Mouse (Mus musculus) neural tube, embryonic 15.5 days (tissue): ENCODE measurements around the gene Gm3625. TPM values are rescaled to one million over a fixed set of nuclear protein-coding genes. Genes with fewer than 3 reads are reported as not detected.
A peak's percentile ranks its signal among the peaks of the same experiment; 100 is the strongest.

ENCODE experiments used
- ATAC-seq: fragments of 200-750 bp; cut with Nextera tagmentation; 2 replicates; pipeline ENCODE4 v1.8.0; 2017; ENCODE audit warnings: mild to moderate bottlenecking, moderate TSS enrichment, moderate library complexity; ENCODE audit not compliant: low FRiP score
- H3K27ac ChIP-seq: fragments of 300-500 bp; sonication (generic); replicated peaks from 2 replicates; pipeline ENCODE4 v1.5.1; 2015; ENCODE audit warnings: mild to moderate bottlenecking, inconsistent platforms
- H3K27me3 ChIP-seq: fragments of 300-500 bp; sonication (generic); replicated peaks from 2 replicates; pipeline ENCODE4 v1.6.1; 2015; ENCODE audit warnings: inconsistent platforms
- H3K36me3 ChIP-seq: fragments of 300-500 bp; sonication (generic); 2 replicates; pipeline ENCODE4 v1.6.1; 2015; ENCODE audit warnings: inconsistent platforms
- H3K4me1 ChIP-seq: fragments of 300-500 bp; sonication (generic); 2 replicates; pipeline ENCODE4 v1.6.1; 2015; ENCODE audit warnings: inconsistent platforms
- H3K4me2 ChIP-seq: fragments of 300-500 bp; sonication (generic); 2 replicates; pipeline ENCODE4 v1.6.1; 2015; ENCODE audit warnings: inconsistent platforms, mild to moderate bottlenecking, moderate library complexity
- H3K4me3 ChIP-seq: fragments of 300-500 bp; sonication (generic); replicated peaks from 2 replicates; pipeline ENCODE4 v1.5.1; 2015; ENCODE audit warnings: mild to moderate bottlenecking, inconsistent platforms
- H3K9ac ChIP-seq: fragments of 300-500 bp; sonication (generic); replicated peaks from 2 replicates; pipeline ENCODE4 v1.6.1; 2015; ENCODE audit warnings: mild to moderate bottlenecking, inconsistent platforms
- H3K9me3 ChIP-seq: fragments of 300-500 bp; sonication (generic); replicated peaks from 2 replicates; pipeline ENCODE4 v1.6.1; 2016; ENCODE audit warnings: inconsistent platforms
- whole genome bisulfite sequencing: fragments of 180-500 bp; shearing (Covaris S2); methylation state at CpG from one replicate; pipeline ENCODE4 v1.1.7; 2015; ENCODE audit warnings: mixed read lengths; 5-methylcytosine and 5-hydroxymethylcytosine counted together
- polyA plus RNA-seq: library from polyadenylated mRNA; unstranded; fragments of >200 nt; fragmentation: Nextera tagmentation; extraction: Ambion mirVana; gene quantifications from 2 replicates; pipeline ENCODE4 v1.2.1, GENCODE M21; 2015

Gm3625 gene
- polyA plus RNA-seq, 1 experiment from 2014 or later: not detected

- H3K36me3 ChIP-seq: no peaks in the 10 kb centered on the region
- H3K27me3 ChIP-seq: no peaks in the 10 kb centered on the region
- peak overlapping the region; percentile 77 for H3K9ac ChIP-seq
- no peaks in the 10 kb centered on the region for H3K9me3 ChIP-seq
- peak overlapping the region; percentile 89 for H3K4me3 ChIP-seq
- peak overlapping the region; percentile 77 for H3K4me2 ChIP-seq
- peak overlapping the region; percentile 63 for H3K27ac ChIP-seq
- H3K4me1 ChIP-seq: peaks cover 16% of the 10 kb centered on the region
- peak; percentile 74 for ATAC-seq
- WGBS: under 1% methylated on average over 66 of the region's 80 CpGs
Measured at GRCm38 (mm10) chr12:4593166-4593929, 621 bp upstream of the Gm3625 start.

- Histone ChIP-seq H3K36me3 (no peaks in the 10 kb centered on the region), H3K4me1 (peaks cover 16% of the 10 kb centered on the region), H3K27ac (peak overlapping the region; percentile 63; the same call in 1 of the 2 replicates), H3K9me3 (no peaks in the 10 kb centered on the region), H3K27me3 (no peaks in the 10 kb centered on the region), H3K9ac (peak overlapping the region; percentile 77), H3K4me2 (peak overlapping the region; percentile 77), H3K4me3 (peak overlapping the region; percentile 89)
- 69% methylated on average over 6 of the region's 6 CpGs for WGBS
- ATAC-seq: no peak
Measured at GRCm38 (mm10) chr12:4592025-4592424, 702 bp downstream of the Gm3625 start.

- no peak for ATAC-seq
- WGBS: 79% methylated on average over 3 of the region's 3 CpGs
Measured at GRCm38 (mm10) chr12:4588603-4589002, 4.1 kb downstream of the Gm3625 start.

GRCm38 (mm10) chr12:4587846-4588245 is 4.9 kb downstream of the Gm3625 start:
- no peaks in the 10 kb centered on the region for H3K27me3 ChIP-seq
- ATAC-seq: no peak
- no peaks in the 10 kb centered on the region for H3K9me3 ChIP-seq
- no peak overlapping the region for H3K4me3 ChIP-seq
- no peak overlapping the region for H3K27ac ChIP-seq
- H3K4me2 ChIP-seq: no peak overlapping the region
- no peaks in the 10 kb centered on the region for H3K36me3 ChIP-seq
- no peak overlapping the region for H3K9ac ChIP-seq
- WGBS: 72% methylated on average over 2 of the region's 2 CpGs
- 0 out of 2 replicates have a peak, but pooled peaks cover 4% of the 10 kb centered on the region for H3K4me1 ChIP-seq

More at GRCm38 (mm10) chr12:4588603-4589002, 4.1 kb downstream of the Gm3625 start:
- no peaks in the 10 kb centered on the region for H3K27me3 ChIP-seq
- H3K9me3 ChIP-seq: no peaks in the 10 kb centered on the region
- H3K4me2 ChIP-seq: no peak overlapping the region
- no peak overlapping the region for H3K27ac ChIP-seq
- no peaks in the 10 kb centered on the region for H3K36me3 ChIP-seq
- peaks cover 7% of the 10 kb centered on the region for H3K4me1 ChIP-seq
- H3K9ac ChIP-seq: no peak overlapping the region
- H3K4me3 ChIP-seq: no peak overlapping the region

- no peak overlapping the region for H3K27ac ChIP-seq
- no peak overlapping the region for H3K9ac ChIP-seq
- H3K27me3 ChIP-seq: no peaks in the 10 kb centered on the region
- no peaks in the 10 kb centered on the region for H3K9me3 ChIP-seq
- H3K4me3 ChIP-seq: no peak overlapping the region
- no peak for ATAC-seq
- no peaks in the 10 kb centered on the region for H3K36me3 ChIP-seq
- no peaks in the 10 kb centered on the region for H3K4me1 ChIP-seq
- H3K4me2 ChIP-seq: no peak overlapping the region
Measured at GRCm38 (mm10) chr12:4582326-4582725, 10.4 kb downstream of the Gm3625 start.

DNA sequence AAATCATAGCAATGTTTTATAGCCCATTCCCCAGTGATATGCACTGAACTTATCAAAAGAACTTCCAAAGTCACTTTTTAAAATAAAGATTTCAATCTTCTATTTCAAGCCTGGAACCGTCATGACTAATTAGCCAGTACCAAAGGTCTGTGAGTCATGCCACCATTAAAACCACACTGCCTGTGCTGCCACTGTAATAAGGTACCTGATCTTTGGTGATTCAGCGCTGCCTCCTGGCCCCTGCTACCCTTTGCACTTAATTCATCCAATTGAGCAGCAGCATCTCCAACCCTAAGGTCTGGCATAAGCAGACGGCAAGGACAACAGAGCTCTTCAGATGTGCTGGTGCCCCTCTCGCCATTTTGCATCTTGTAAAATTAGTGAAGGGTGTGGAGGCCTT is 18.7 kb downstream of the Gm3625 start:
- H3K36me3 ChIP-seq: no peaks in the 10 kb centered on the region
- H3K27ac ChIP-seq: no peak overlapping the region
- H3K9ac ChIP-seq: no peak overlapping the region
- no peaks in the 10 kb centered on the region for H3K27me3 ChIP-seq
- no peak overlapping the region for H3K4me3 ChIP-seq
- no peaks in the 10 kb centered on the region for H3K9me3 ChIP-seq
- no peak for ATAC-seq
- H3K4me2 ChIP-seq: no peak overlapping the region
- WGBS: 86% methylated on average over 4 of the region's 4 CpGs
- no peaks in the 10 kb centered on the region for H3K4me1 ChIP-seq

DNA sequence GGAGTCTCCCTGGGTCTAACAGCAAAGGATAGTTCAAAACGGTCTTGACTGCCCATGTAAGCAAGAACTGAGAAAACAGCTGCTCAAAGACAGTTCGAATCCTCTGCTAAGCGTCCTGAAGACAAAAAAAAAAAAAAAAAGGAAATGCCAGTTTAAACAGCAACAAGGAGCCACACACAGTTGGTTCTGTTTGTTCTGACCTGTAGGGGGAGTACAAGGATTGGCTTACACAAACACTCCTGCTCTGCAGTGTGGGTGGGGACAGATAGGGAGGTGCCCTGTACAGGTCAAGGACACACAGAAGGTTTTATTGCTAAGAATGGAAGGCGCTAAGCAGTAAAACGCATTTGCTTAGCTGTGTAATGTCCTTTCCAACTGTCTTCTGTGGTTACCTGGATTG is 20.9 kb downstream of the Gm3625 start:
- Histone ChIP-seq H3K9ac (no peak overlapping the region), H3K9me3 (no peaks in the 10 kb centered on the region), H3K4me3 (no peak overlapping the region), H3K4me2 (no peak overlapping the region), H3K4me1 (no peaks in the 10 kb centered on the region), H3K27me3 (no peaks in the 10 kb centered on the region), H3K36me3 (no peaks in the 10 kb centered on the region), H3K27ac (no peak overlapping the region)
- no peak for ATAC-seq
- 30% methylated on average over 5 of the region's 5 CpGs for WGBS

GRCm38 (mm10) chr12:4558475-4559279 is 34.0 kb downstream of the Gm3625 start:
- H3K4me2 ChIP-seq: no peak overlapping the region
- no peak overlapping the region for H3K4me3 ChIP-seq
- no peaks in the 10 kb centered on the region for H3K9me3 ChIP-seq
- H3K9ac ChIP-seq: no peak overlapping the region
- H3K36me3 ChIP-seq: no peaks in the 10 kb centered on the region
- 81% methylated on average over 9 of the region's 9 CpGs for WGBS
- no peaks in the 10 kb centered on the region for H3K4me1 ChIP-seq
- no peak for ATAC-seq
- H3K27ac ChIP-seq: no peak overlapping the region
- no peaks in the 10 kb centered on the region for H3K27me3 ChIP-seq

DNA sequence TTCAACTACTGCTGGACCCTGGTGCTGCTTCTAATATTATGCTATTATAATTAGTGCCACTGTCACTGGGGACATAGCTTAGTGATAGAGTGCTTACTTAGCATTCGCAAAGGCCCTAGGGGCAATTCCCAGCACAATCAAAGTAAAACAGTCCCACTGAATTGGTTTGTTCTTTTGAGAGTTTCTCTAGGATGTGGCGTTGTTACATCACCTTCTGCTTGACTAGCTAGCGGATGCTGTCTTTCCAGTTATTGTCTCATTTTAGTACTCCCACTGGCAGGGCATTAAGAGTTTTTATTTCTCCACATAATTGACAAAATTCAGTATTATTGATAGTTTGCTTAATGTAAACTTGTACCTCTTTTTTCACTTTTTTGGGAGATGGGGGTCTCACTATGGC is 34.7 kb downstream of the Gm3625 start:
- ATAC-seq: no peak
- H3K36me3 ChIP-seq: no peaks in the 10 kb centered on the region
- WGBS: 66% methylated on average over 3 of the region's 3 CpGs

DNA sequence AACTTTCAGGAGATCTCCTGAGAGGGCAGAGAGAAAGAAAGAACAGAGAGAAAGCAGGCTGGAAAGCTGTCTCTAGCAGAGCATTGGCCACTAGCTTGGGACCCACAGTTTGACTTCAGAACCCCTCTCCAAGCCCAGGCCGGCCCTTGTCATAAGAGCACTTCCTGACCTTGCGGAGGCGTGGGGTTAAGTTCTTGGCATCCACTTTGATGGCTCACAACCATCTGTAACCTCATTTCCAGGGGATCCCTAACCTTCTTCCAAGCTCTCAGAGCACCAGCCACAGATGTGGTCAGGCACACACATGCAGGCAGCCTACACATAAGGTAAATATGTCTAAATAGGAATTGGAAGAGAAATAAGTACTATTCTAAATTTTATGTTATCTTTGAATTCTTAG is 35.3 kb downstream of the Gm3625 start:
- H3K27me3 ChIP-seq: no peaks in the 10 kb centered on the region
- H3K36me3 ChIP-seq: no peaks in the 10 kb centered on the region
- no peak for ATAC-seq
- 84% methylated on average over 3 of the region's 3 CpGs for WGBS
- H3K4me1 ChIP-seq: no peaks in the 10 kb centered on the region
- no peaks in the 10 kb centered on the region for H3K9me3 ChIP-seq
- H3K27ac ChIP-seq: no peak overlapping the region
- no peak overlapping the region for H3K9ac ChIP-seq
- H3K4me3 ChIP-seq: no peak overlapping the region
- H3K4me2 ChIP-seq: no peak overlapping the region

More for the DNA sequence above, 34.7 kb downstream of the Gm3625 start:
- H3K4me1 ChIP-seq: no peaks in the 10 kb centered on the region
- H3K27ac ChIP-seq: no peak overlapping the region
- H3K4me3 ChIP-seq: no peak overlapping the region
- H3K9ac ChIP-seq: no peak overlapping the region
- no peak overlapping the region for H3K4me2 ChIP-seq
- H3K9me3 ChIP-seq: no peaks in the 10 kb centered on the region
- H3K27me3 ChIP-seq: no peaks in the 10 kb centered on the region

GRCm38 (mm10) chr12:4556891-4557290 is 35.8 kb downstream of the Gm3625 start:
- 86% methylated on average over 9 of the region's 9 CpGs for WGBS
- H3K4me2 ChIP-seq: no peak overlapping the region
- H3K27me3 ChIP-seq: no peaks in the 10 kb centered on the region
- no peaks in the 10 kb centered on the region for H3K4me1 ChIP-seq
- no peak for ATAC-seq
- no peak overlapping the region for H3K4me3 ChIP-seq
- H3K36me3 ChIP-seq: no peaks in the 10 kb centered on the region
- H3K9ac ChIP-seq: no peak overlapping the region
- H3K27ac ChIP-seq: no peak overlapping the region
- H3K9me3 ChIP-seq: no peaks in the 10 kb centered on the region

DNA sequence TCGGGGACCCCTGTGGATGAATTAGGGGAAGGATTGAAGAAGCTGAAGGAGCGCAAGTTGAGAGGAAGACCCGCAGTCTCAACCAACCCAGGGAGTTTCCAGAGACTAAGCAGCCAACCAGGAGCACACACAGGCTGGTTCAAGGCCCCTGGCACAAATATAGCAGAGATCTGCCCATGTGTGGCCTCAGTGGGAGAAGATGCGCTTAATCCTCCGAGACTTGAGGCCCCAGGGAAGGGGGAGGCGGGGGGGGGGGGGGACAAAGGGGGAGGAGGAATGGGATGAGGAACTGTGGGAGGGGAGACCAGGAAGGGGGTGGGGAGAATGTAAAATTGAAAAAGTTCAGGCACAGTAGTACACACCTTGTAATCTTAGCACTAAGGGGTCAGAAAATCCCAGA is 37.3 kb downstream of the Gm3625 start:
- WGBS: 80% methylated on average over 5 of the region's 6 CpGs
- H3K27me3 ChIP-seq: no peaks in the 10 kb centered on the region

More for the DNA sequence above, 37.3 kb downstream of the Gm3625 start:
- Histone ChIP-seq H3K9ac (no peak overlapping the region), H3K4me2 (no peak overlapping the region), H3K9me3 (no peaks in the 10 kb centered on the region), H3K36me3 (no peaks in the 10 kb centered on the region), H3K27ac (no peak overlapping the region), H3K4me3 (no peak overlapping the region), H3K4me1 (no peaks in the 10 kb centered on the region)
- no peak for ATAC-seq
